Mouse (Mus musculus): ENCODE results near the gene Btbd8.
A peak's percentile ranks its signal among the peaks of the same experiment; 100 is the strongest.

The Btbd8 gene

GRCm38 (mm10) chr5:107437464-107438281 is at the start of gene Btbd8:
Gene Btbd8, plus strand, starts transcription at chr5:107437997.
- peak; percentile 92 for DNase-seq

- no peak for DNase-seq
These were observed 48.4 kb upstream of the Btbd8 start for GRCm38 (mm10) chr5:107389373-107389772.

GRCm38 (mm10) chr5:107394437-107394836 is 43.4 kb upstream of the Btbd8 start:
- no peak for DNase-seq

- no peak for DNase-seq
These were observed 35.4 kb upstream of the Btbd8 start, which contains the start of gene Ephx4 for GRCm38 (mm10) chr5:107402436-107402835. Gene Ephx4, plus strand, starts transcription at chr5:107402736.

GRCm38 (mm10) chr5:107403011-107403946 is 34.5 kb upstream of the Btbd8 start:
- peak; percentile 11 for DNase-seq

DNA sequence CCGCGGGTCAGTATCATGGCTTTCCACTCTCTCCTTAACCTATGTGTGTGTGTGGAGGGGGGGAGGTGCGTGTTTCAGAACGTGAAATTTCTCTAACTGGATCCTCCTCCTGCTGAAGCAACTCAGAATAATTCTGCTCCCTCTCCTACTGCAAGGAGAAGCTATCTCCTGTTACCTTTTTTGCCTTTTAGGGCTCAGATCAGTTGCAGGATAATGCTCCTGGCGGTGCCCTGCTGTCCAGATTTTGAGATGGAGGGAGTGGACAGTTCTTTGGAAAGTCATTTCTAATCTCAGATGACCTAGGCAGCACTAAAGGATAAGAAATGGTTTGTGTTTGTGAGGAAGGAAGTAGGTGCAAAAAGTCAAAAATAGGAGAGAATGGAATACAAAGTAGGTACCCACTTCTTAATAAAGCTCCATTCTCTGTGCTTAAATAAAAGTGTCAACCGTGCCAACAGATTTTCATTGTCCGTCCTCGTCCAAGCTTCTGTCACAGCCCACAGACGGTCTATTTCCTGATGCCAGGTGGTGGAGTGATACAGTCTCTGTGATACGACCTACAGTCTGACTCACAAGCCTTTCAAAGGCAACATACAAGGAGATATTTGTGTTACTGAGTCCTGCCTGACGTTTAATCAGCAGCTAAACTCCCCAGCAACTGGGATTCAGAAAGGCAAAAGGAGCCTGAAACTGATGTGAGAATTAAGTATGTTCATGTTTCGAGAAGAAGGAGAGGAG is 33.7 kb upstream of the Btbd8 start:
- DNase-seq, result no peak

GRCm38 (mm10) chr5:107405361-107405760 is 32.4 kb upstream of the Btbd8 start:
- DNase-seq, result no peak

DNA sequence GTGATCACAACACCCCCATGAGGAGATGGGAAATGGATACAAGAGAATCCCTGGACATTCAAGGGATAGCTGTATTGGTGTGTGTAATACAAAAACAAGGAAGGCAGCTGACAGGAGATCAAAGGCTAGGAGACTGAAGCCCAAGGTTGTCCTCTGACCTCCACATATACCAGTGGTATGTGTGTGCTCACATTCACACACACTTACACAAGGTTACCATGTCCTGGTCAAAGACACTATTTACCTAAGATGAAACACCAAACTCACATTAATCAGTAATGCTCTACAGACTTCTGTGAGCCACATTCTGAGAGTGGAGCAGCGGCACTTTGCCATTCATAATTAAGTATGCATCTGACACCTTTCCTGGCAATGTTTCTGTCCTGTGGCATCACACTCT is 27.5 kb upstream of the Btbd8 start:
- DNase-seq, result no peak

DNA sequence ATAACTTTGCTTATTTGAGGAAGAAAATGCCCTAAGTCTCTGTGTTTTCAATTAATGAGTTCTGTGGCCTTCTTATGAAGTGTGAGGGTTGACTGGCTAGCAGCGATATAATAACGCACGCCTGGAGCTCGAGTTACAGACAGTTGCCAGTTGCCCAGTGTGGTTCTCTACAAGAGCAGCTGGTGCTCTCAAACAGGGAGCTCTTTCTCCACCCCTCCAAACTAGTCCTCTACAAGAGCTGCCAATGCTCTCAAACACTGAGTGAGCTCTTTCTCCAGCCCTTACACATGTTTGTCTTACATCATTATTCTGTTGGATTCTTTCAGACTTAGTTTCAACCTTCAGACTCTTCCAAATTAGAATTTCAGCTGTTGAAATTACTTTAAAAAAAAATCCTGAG is 26.5 kb upstream of the Btbd8 start:
- DNase-seq, result no peak

GRCm38 (mm10) chr5:107412285-107412684 is 25.5 kb upstream of the Btbd8 start:
- no peak for DNase-seq

GRCm38 (mm10) chr5:107415098-107415497 is 22.7 kb upstream of the Btbd8 start:
- no peak for DNase-seq

GRCm38 (mm10) chr5:107421676-107422075 is 16.1 kb upstream of the Btbd8 start:
- no peak for DNase-seq

- DNase-seq, result no peak
These were observed 6.5 kb upstream of the Btbd8 start, which contains the start of gene Lpcat2b for GRCm38 (mm10) chr5:107431249-107431648. Gene Lpcat2b, plus strand, starts transcription at chr5:107431549.

- DNase-seq, result no peak
These were observed 3.8 kb upstream of the Btbd8 start for GRCm38 (mm10) chr5:107434001-107434400.

DNA sequence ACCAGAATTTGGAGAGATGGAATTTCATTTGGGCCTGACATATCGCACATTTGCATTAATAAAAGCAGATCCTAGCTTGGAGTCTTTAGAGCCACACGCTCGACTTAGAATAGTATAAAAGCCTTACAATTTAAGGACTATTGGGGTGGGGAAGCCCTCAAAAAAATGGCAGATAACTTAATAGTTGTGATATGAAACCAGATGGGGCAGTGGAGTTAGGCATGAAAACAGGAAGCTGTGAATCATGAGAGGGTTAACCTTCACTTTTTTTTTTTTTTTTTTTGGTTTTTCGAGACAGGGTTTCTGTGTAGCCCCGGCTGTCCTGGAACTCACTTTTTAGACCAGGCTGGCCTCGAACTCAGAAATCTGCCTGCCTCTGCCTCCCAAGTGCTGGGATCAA is 1.6 kb upstream of the Btbd8 start:
- no peak for DNase-seq

GRCm38 (mm10) chr5:107436587-107437209 is 1.1 kb upstream of the Btbd8 start:
- DNase-seq, result no peak

DNA sequence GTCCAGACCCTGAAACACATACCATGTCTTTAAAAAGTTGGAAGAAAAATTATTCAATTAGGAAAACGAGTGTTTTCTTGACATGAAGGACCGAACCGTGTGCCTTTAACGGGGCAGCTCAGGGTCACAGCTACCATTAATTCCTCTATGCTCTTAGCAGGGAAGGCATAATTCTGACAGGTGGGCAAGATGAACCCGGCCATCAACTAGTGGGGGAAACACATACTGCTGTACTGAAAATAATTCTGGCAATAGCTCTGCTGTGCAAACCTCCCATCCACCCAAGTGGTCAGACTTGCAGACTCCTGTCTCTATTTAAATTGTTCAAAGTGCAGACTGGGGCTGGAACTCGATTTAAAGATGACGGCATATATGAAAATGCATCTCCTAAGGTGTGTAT is 556 bp downstream of the Btbd8 start:
- DNase-seq, result peak; percentile 3

- no peak for DNase-seq
These were observed 4.1 kb downstream of the Btbd8 start for GRCm38 (mm10) chr5:107441881-107442280.

GRCm38 (mm10) chr5:107444251-107444650 is 6.5 kb downstream of the Btbd8 start:
- no peak for DNase-seq

GRCm38 (mm10) chr5:107447977-107448376 is 10.2 kb downstream of the Btbd8 start:
- no peak for DNase-seq

DNA sequence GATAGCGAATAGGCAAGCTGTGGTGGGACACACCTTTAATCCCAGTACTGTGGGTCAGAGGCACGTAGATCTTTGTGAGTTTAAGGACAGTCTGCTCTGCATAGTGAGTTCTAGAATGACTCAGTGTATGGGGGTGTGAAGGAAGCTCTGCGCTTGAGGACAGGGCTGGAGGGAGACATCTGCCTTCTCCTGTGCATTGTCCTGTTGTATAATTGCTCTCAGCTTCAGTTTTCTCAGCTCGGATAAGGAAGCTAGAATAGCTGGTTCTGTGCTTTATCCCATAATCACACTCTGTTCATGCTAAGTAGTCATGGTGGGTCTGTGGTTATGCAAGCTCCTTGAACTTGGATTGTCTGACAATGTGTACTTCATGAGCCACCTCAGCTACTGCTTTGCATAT is 11.0 kb downstream of the Btbd8 start:
- DNase-seq, result no peak

DNA sequence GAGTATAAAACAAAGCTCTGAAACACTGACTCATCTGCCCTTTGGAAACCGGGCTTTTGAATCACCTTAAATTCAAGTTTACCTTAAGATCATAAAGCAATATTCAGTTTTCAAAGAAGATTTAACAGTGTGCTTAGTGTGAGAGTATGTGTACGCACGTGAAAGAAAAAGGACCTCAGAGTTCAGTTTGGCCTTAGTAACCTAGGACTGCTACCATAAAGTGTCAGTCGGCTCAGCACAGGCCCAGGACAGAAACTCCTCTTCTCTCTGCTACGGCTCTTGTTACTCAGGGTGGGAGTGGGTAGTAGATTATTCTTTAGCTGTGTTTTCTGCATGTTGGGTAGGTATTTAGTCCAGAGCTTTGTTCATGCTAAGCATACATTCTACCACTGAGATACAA is 11.8 kb downstream of the Btbd8 start:
- DNase-seq, result no peak

All from lung, postnatal 14 days (tissue).